Mouse (Mus musculus): ENCODE measurements at regions not wholly inside any gene's neighbourhood (a gene's known extent, or its start where the extent isn't known, plus 50 kb on each side); places are given as distances from the start of the nearest gene placed in this dataset.

- TF ChIP-seq POLR2A (IDR thresholded peaks at IDR 0.05; ENCODE audit: low read depth, low read length) = no peak
- TF ChIP-seq CTCF (IDR thresholded peaks at IDR 0.05; ENCODE audit: borderline replicate concordance, insufficient read depth, low read length) = no peak
Measured at GRCm38 (mm10) chr1:72963449-72963848, 52.3 kb downstream of the Tnp1 start.

Data from embryonic fibroblast, embryonic 13.5 days (primary cell).